Mouse (Mus musculus) midbrain, embryonic 14.5 days (tissue): ENCODE measurements at regions not wholly inside any gene's neighbourhood (a gene's known extent, or its start where the extent isn't known, plus 50 kb on each side); places are given as distances from the start of the nearest gene placed in this dataset.

Source experiments
- ATAC-seq: fragments of 200-750 bp; cut with Nextera tagmentation; 2 replicates; pipeline ENCODE4 v1.8.0; 2017; ENCODE audit warnings: moderate number of reproducible peaks, moderate library complexity; ENCODE audit not compliant: low FRiP score, low TSS enrichment
- DNase-seq: peaks from one replicate; pipeline ENCODE4 v3.0.0-alpha.2; 2015
- H3K27ac ChIP-seq: fragments of 300-500 bp; sonication (generic); replicated peaks from 2 replicates; pipeline ENCODE4 v1.5.1; 2014; ENCODE audit warnings: mild to moderate bottlenecking, low read depth, low read length, moderate library complexity
- H3K27me3 ChIP-seq: fragments of 300-500 bp; sonication (generic); 2 replicates; pipeline ENCODE4 v1.6.1; 2014; ENCODE audit warnings: low read length, control low read depth, mixed read lengths; ENCODE audit not compliant: control insufficient read depth, insufficient read depth
- H3K36me3 ChIP-seq: fragments of 300-500 bp; sonication (generic); 2 replicates; pipeline ENCODE4 v1.6.1; 2014; ENCODE audit warnings: low read length, control low read depth; ENCODE audit not compliant: control insufficient read depth, insufficient read depth
- H3K4me1 ChIP-seq: fragments of 300-500 bp; sonication (generic); 2 replicates; pipeline ENCODE4 v1.6.1; 2014; ENCODE audit warnings: mild to moderate bottlenecking, antibody characterized with exemption, low read length, control low read depth; ENCODE audit not compliant: control insufficient read depth, insufficient read depth
- H3K4me2 ChIP-seq: fragments of 300-500 bp; sonication (generic); 2 replicates; pipeline ENCODE4 v1.6.1; 2014; ENCODE audit warnings: mild to moderate bottlenecking, low read length, moderate library complexity
- H3K4me3 ChIP-seq: fragments of 300-500 bp; sonication (generic); replicated peaks from 2 replicates; pipeline ENCODE4 v1.5.1; 2014; ENCODE audit warnings: low read depth, low read length
- H3K9ac ChIP-seq: fragments of 300-500 bp; sonication (generic); replicated peaks from 2 replicates; pipeline ENCODE4 v1.6.1; 2014; ENCODE audit warnings: mild to moderate bottlenecking, low read length, moderate library complexity
- H3K9me3 ChIP-seq: fragments of 300-500 bp; sonication (generic); 2 replicates; pipeline ENCODE4 v1.6.1; 2016; ENCODE audit warnings: low read length, control low read depth, mixed read lengths; ENCODE audit not compliant: control insufficient read depth
- WGBS: fragments of 180-500 bp; shearing (Covaris S2); extraction: QIAGEN DNeasy Blood & Tissue Kit; methylation state at CpG from one replicate; pipeline ENCODE4 v1.1.7; 2014; 5-methylcytosine and 5-hydroxymethylcytosine counted together

GRCm38 (mm10) chr11:18709628-18710027, 309.2 kb downstream of the Meis1 start:
- H3K36me3 ChIP-seq: no peaks in the 10 kb centered on the region
- no peak overlapping the region for H3K4me3 ChIP-seq
- no peak overlapping the region for H3K27ac ChIP-seq
- no peak overlapping the region for H3K4me2 ChIP-seq
- ATAC-seq (no peak), DNase-seq (no peak)
- WGBS: 82% methylated on average over 3 of the region's 3 CpGs
- no peaks in the 10 kb centered on the region for H3K27me3 ChIP-seq
- no peaks in the 10 kb centered on the region for H3K4me1 ChIP-seq
- no peak overlapping the region for H3K9ac ChIP-seq
- no peaks in the 10 kb centered on the region for H3K9me3 ChIP-seq

- no peak overlapping the region for H3K9ac ChIP-seq
- H3K4me3 ChIP-seq: no peak overlapping the region
- H3K9me3 ChIP-seq: no peaks in the 10 kb centered on the region
- no peak overlapping the region for H3K27ac ChIP-seq
- no peaks in the 10 kb centered on the region for H3K36me3 ChIP-seq
- 87% methylated on average over 6 of the region's 6 CpGs for WGBS
- no peaks in the 10 kb centered on the region for H3K27me3 ChIP-seq
- no peak for ATAC-seq
- no peak for DNase-seq
- no peak overlapping the region for H3K4me2 ChIP-seq
- no peaks in the 10 kb centered on the region for H3K4me1 ChIP-seq
Measured at GRCm38 (mm10) chr11:18681593-18681992, 337.2 kb downstream of the Meis1 start.

GRCm38 (mm10) chr11:18676876-18677275, 341.9 kb downstream of the Meis1 start:
- ATAC-seq (no peak), DNase-seq (no peak)
- H3K27me3 ChIP-seq: no peaks in the 10 kb centered on the region
- no peaks in the 10 kb centered on the region for H3K9me3 ChIP-seq
- no peak overlapping the region for H3K9ac ChIP-seq
- H3K4me2 ChIP-seq: no peak overlapping the region
- H3K4me1 ChIP-seq: no peaks in the 10 kb centered on the region
- WGBS: 98% methylated on average over 2 of the region's 2 CpGs
- no peaks in the 10 kb centered on the region for H3K36me3 ChIP-seq
- no peak overlapping the region for H3K4me3 ChIP-seq
- H3K27ac ChIP-seq: no peak overlapping the region

GRCm38 (mm10) chr11:18670967-18671366, 347.8 kb downstream of the Meis1 start:
- H3K9me3 ChIP-seq: no peaks in the 10 kb centered on the region
- no peaks in the 10 kb centered on the region for H3K27me3 ChIP-seq
- H3K36me3 ChIP-seq: no peaks in the 10 kb centered on the region
- no peak overlapping the region for H3K27ac ChIP-seq
- no peak for DNase-seq
- H3K9ac ChIP-seq: no peak overlapping the region
- no peaks in the 10 kb centered on the region for H3K4me1 ChIP-seq
- no peak overlapping the region for H3K4me3 ChIP-seq
- ATAC-seq: no peak
- H3K4me2 ChIP-seq: no peak overlapping the region
- 93% methylated on average over 2 of the region's 2 CpGs for WGBS

- WGBS: 37% methylated on average over 2 of the region's 2 CpGs
- H3K36me3 ChIP-seq: no peaks in the 10 kb centered on the region
- no peak overlapping the region for H3K4me3 ChIP-seq
- no peaks in the 10 kb centered on the region for H3K9me3 ChIP-seq
- H3K27ac ChIP-seq: no peak overlapping the region
- H3K9ac ChIP-seq: no peak overlapping the region
- no peak overlapping the region for H3K4me2 ChIP-seq
- ATAC-seq (no peak), DNase-seq (no peak)
- no peaks in the 10 kb centered on the region for H3K27me3 ChIP-seq
- no peaks in the 10 kb centered on the region for H3K4me1 ChIP-seq
Measured at GRCm38 (mm10) chr11:18669322-18669721, 349.5 kb downstream of the Meis1 start.

GRCm38 (mm10) chr11:18656358-18656757, 362.4 kb downstream of the Meis1 start:
- Histone ChIP-seq H3K27ac (no peak overlapping the region), H3K9ac (no peak overlapping the region), H3K27me3 (no peaks in the 10 kb centered on the region), H3K4me3 (no peak overlapping the region), H3K4me1 (no peaks in the 10 kb centered on the region), H3K4me2 (no peak overlapping the region), H3K36me3 (no peaks in the 10 kb centered on the region), H3K9me3 (no peaks in the 10 kb centered on the region)
- DNase-seq (no peak), ATAC-seq (no peak)
- WGBS: 66% methylated on average over 1 of the region's 1 CpGs

GRCm38 (mm10) chr11:18631975-18632773, 386.6 kb downstream of the Meis1 start:
- Histone ChIP-seq H3K9ac (no peak overlapping the region), H3K4me1 (no peaks in the 10 kb centered on the region), H3K9me3 (no peaks in the 10 kb centered on the region), H3K36me3 (no peaks in the 10 kb centered on the region), H3K4me2 (no peak overlapping the region), H3K4me3 (no peak overlapping the region), H3K27me3 (no peaks in the 10 kb centered on the region), H3K27ac (no peak overlapping the region)
- 57% methylated on average over 5 of the region's 5 CpGs for WGBS
- DNase-seq (no peak), ATAC-seq (no peak)

GRCm38 (mm10) chr11:18631570-18631969, 387.2 kb downstream of the Meis1 start:
- 94% methylated on average over 7 of the region's 7 CpGs for WGBS
- no peak for DNase-seq
- no peaks in the 10 kb centered on the region for H3K27me3 ChIP-seq

GRCm38 (mm10) chr11:18621777-18622176, 397.0 kb downstream of the Meis1 start:
- Histone ChIP-seq H3K4me2 (no peak overlapping the region), H3K4me1 (0 out of 2 replicates have a peak, but pooled peaks cover 5% of the 10 kb centered on the region), H3K9me3 (no peaks in the 10 kb centered on the region), H3K36me3 (no peaks in the 10 kb centered on the region), H3K27me3 (no peaks in the 10 kb centered on the region), H3K27ac (no peak overlapping the region), H3K4me3 (no peak overlapping the region), H3K9ac (no peak overlapping the region)
- DNase-seq: no peak
- no peak for ATAC-seq
- WGBS: 27% methylated on average over 3 of the region's 3 CpGs

More at GRCm38 (mm10) chr11:18631570-18631969, 387.2 kb downstream of the Meis1 start:
- H3K4me2 ChIP-seq: no peak overlapping the region
- no peaks in the 10 kb centered on the region for H3K9me3 ChIP-seq
- H3K27ac ChIP-seq: no peak overlapping the region
- H3K36me3 ChIP-seq: no peaks in the 10 kb centered on the region
- no peak overlapping the region for H3K4me3 ChIP-seq
- ATAC-seq: no peak
- H3K4me1 ChIP-seq: no peaks in the 10 kb centered on the region
- no peak overlapping the region for H3K9ac ChIP-seq
